Mouse (Mus musculus) thymus, adult 2 months (tissue): ENCODE data around the gene Gm20388. TPM values are rescaled to one million over a fixed set of nuclear protein-coding genes. Genes with fewer than 3 reads are reported as not detected.

Source experiments
- DNase-seq: peaks from one replicate; pipeline ENCODE4 v3.0.0; 2021
- H3K27ac ChIP-seq: fragments of 200-500 bp; 2 replicates; pipeline ENCODE4 v1.5.1; 2012; ENCODE audit warnings: low read length, control low read depth; ENCODE audit not compliant: control insufficient read depth, insufficient read depth
- H3K27me3 ChIP-seq: fragments of 200-500 bp; 2 replicates; pipeline ENCODE4 v1.6.1; 2012; ENCODE audit warnings: mild to moderate bottlenecking, low read length, moderate library complexity, mixed read lengths; ENCODE audit not compliant: control insufficient read depth, insufficient read depth
- H3K36me3 ChIP-seq: fragments of 200-500 bp; 2 replicates; pipeline ENCODE4 v1.6.1; 2012; ENCODE audit warnings: mild to moderate bottlenecking, low read length, moderate library complexity; ENCODE audit not compliant: control insufficient read depth, insufficient read depth
- H3K4me1 ChIP-seq: fragments of 200-500 bp; replicated peaks from 2 replicates; pipeline ENCODE4 v1.6.1; 2012; ENCODE audit warnings: low read length; ENCODE audit not compliant: control insufficient read depth, insufficient read depth
- H3K4me3 ChIP-seq: fragments of 200-500 bp; 2 replicates; pipeline ENCODE4 v1.5.1; 2012; ENCODE audit warnings: mild to moderate bottlenecking, low read length, control low read depth, moderate library complexity; ENCODE audit not compliant: control insufficient read depth, insufficient read depth
- CTCF ChIP-seq: fragments of 200-500 bp; IDR thresholded peaks from 2 replicates; pipeline ENCODE4 v1.5.1; 2012; ENCODE audit warnings: mild to moderate bottlenecking, control low read depth, low read length, moderate library complexity, borderline replicate concordance; ENCODE audit not compliant: control insufficient read depth, poor library complexity, insufficient read depth; ENCODE audit errors: extremely low read depth
- POLR2A ChIP-seq: fragments of 200-500 bp; IDR thresholded peaks from 2 replicates; pipeline ENCODE4 v1.6.1; 2012; ENCODE audit warnings: mild to moderate bottlenecking, low read length, control low read depth, moderate library complexity; ENCODE audit not compliant: control insufficient read depth, poor library complexity, insufficient read depth; ENCODE audit errors: extremely low read depth
- WGBS: fragments of 180-500 bp; shearing (Covaris S2); methylation state at CpG from one replicate; pipeline ENCODE4 v1.1.7; 2018; 5-methylcytosine and 5-hydroxymethylcytosine counted together
- polyA plus RNA-seq: library from polyadenylated mRNA; depleted of rRNA; stranded (reverse); fragments of >200 nt; gene quantifications from 2 replicates; pipeline ENCODE4 v1.2.3, GENCODE M21; 2012

Gm20388 gene
- polyA plus RNA-seq, 1 experiment: 103 TPM

GRCm38 (mm10) chr8:122433269-122433905 lies 2522.7 kb downstream of the Gm20388 start:
- Histone ChIP-seq H3K36me3 (no peaks in the 10 kb centered on the region), H3K27ac (peak overlapping the region; percentile 82), H3K4me3 (peak overlapping the region; percentile 98), H3K27me3 (no peaks in the 10 kb centered on the region), H3K4me1 (peaks cover 62% of the 10 kb centered on the region)
- DNase-seq: no peak
- TF ChIP-seq CTCF: peak; percentile 28; the same call in 1 of the 2 replicates
- TF ChIP-seq POLR2A: no peak
- WGBS: 45% methylated on average over 11 of the region's 11 CpGs

GRCm38 (mm10) chr8:122435375-122435774 lies 2524.7 kb downstream of the Gm20388 start:
- TF ChIP-seq CTCF: peak; percentile 69; the same call in 1 of the 2 replicates
- TF ChIP-seq POLR2A: no peak
- no peaks in the 10 kb centered on the region for H3K36me3 ChIP-seq
- no peak overlapping the region for H3K4me3 ChIP-seq
- no peak for DNase-seq
- no peaks in the 10 kb centered on the region for H3K27me3 ChIP-seq
- no peak overlapping the region for H3K27ac ChIP-seq
- H3K4me1 ChIP-seq: peaks cover 56% of the 10 kb centered on the region
- 96% methylated on average over 6 of the region's 6 CpGs for WGBS

GRCm38 (mm10) chr8:122436146-122436545 lies 2525.5 kb downstream of the Gm20388 start:
- DNase-seq: no peak
- 26% methylated on average over 9 of the region's 9 CpGs for WGBS
- no peak overlapping the region for H3K4me3 ChIP-seq

GRCm38 (mm10) chr8:122436586-122437125 lies 2526.0 kb downstream of the Gm20388 start:
- H3K27me3 ChIP-seq: no peaks in the 10 kb centered on the region
- WGBS: 67% methylated on average over 20 of the region's 20 CpGs
- no peaks in the 10 kb centered on the region for H3K36me3 ChIP-seq
- H3K4me3 ChIP-seq: no peak overlapping the region
- H3K4me1 ChIP-seq: peaks cover 44% of the 10 kb centered on the region
- DNase-seq: no peak
- TF ChIP-seq POLR2A (no peak), CTCF (no peak)
- no peak overlapping the region for H3K27ac ChIP-seq

More at GRCm38 (mm10) chr8:122436146-122436545, 2525.5 kb downstream of the Gm20388 start:
- Histone ChIP-seq H3K36me3 (no peaks in the 10 kb centered on the region), H3K4me1 (peaks cover 49% of the 10 kb centered on the region), H3K27me3 (no peaks in the 10 kb centered on the region), H3K27ac (no peak overlapping the region)
- TF ChIP-seq POLR2A (no peak), CTCF (no peak)

- peaks cover 44% of the 10 kb centered on the region for H3K4me1 ChIP-seq
- H3K27me3 ChIP-seq: no peaks in the 10 kb centered on the region
- no peaks in the 10 kb centered on the region for H3K36me3 ChIP-seq
- peak overlapping the region; percentile 80 for H3K27ac ChIP-seq
- peak; percentile 36 for DNase-seq
- peak overlapping the region; percentile 41 for H3K4me3 ChIP-seq
- WGBS: 81% methylated on average over 13 of the region's 13 CpGs
- TF ChIP-seq POLR2A: peak; percentile 12; the same call in 1 of the 2 replicates
- TF ChIP-seq CTCF: no peak
Measured at GRCm38 (mm10) chr8:122437708-122438331, 2527.2 kb downstream of the Gm20388 start.

- no peak for TF ChIP-seq POLR2A
- TF ChIP-seq CTCF: no peak
- 98% methylated on average over 16 of the region's 16 CpGs for WGBS
- H3K4me3 ChIP-seq: no peak overlapping the region
- H3K27me3 ChIP-seq: no peaks in the 10 kb centered on the region
- H3K4me1 ChIP-seq: peaks cover 36% of the 10 kb centered on the region
- no peak for DNase-seq
- H3K27ac ChIP-seq: no peak overlapping the region
- no peaks in the 10 kb centered on the region for H3K36me3 ChIP-seq
Measured at GRCm38 (mm10) chr8:122439336-122439735, 2528.7 kb downstream of the Gm20388 start.
